Mouse (Mus musculus) thymus, postnatal 25 days (tissue): ENCODE results near the gene Prmt3.

Experiments
- DNase-seq: peaks from one replicate; pipeline ENCODE4 v3.0.0; 2022

The Prmt3 gene

GRCm38 (mm10) chr7:49859820-49860219 lies 81.7 kb downstream of the Prmt3 start:
- DNase-seq, result no peak

- no peak for DNase-seq
Observed at GRCm38 (mm10) chr7:49861196-49861595, 83.0 kb downstream of the Prmt3 start.

GRCm38 (mm10) chr7:49863753-49864152 lies 85.6 kb downstream of the Prmt3 start:
- DNase-seq, result no peak

- DNase-seq, result no peak
Observed at GRCm38 (mm10) chr7:49869656-49870055, 91.5 kb downstream of the Prmt3 start.

GRCm38 (mm10) chr7:49870276-49870675 lies 92.1 kb downstream of the Prmt3 start:
- DNase-seq, result no peak

- no peak for DNase-seq
Observed at GRCm38 (mm10) chr7:49877307-49877706, 99.2 kb downstream of the Prmt3 start.

GRCm38 (mm10) chr7:49879051-49879450 lies 100.9 kb downstream of the Prmt3 start:
- no peak for DNase-seq

GRCm38 (mm10) chr7:49879998-49880707 lies 102.0 kb downstream of the Prmt3 start:
- no peak for DNase-seq

- no peak for DNase-seq
Observed at GRCm38 (mm10) chr7:49882288-49882687, 104.1 kb downstream of the Prmt3 start.

GRCm38 (mm10) chr7:49882694-49883389 lies 104.7 kb downstream of the Prmt3 start:
- DNase-seq, result no peak

GRCm38 (mm10) chr7:49887776-49888390 lies 109.7 kb downstream of the Prmt3 start:
- no peak for DNase-seq

GRCm38 (mm10) chr7:49894786-49895185 lies 116.6 kb downstream of the Prmt3 start:
- no peak for DNase-seq

- no peak for DNase-seq
Observed at GRCm38 (mm10) chr7:49895296-49895695, 117.2 kb downstream of the Prmt3 start.

GRCm38 (mm10) chr7:49902003-49902552 lies 123.9 kb downstream of the Prmt3 start:
- DNase-seq, result no peak

- no peak for DNase-seq
Observed at GRCm38 (mm10) chr7:49907191-49908171, 129.3 kb downstream of the Prmt3 start.
